Mouse (Mus musculus) lung, postnatal 36 days (tissue): ENCODE results near the gene Picalm.

ENCODE experiments used
- DNase-seq: peaks from one replicate; pipeline ENCODE4 v3.0.0; 2022; ENCODE audit warnings: mixed read lengths

Picalm gene

GRCm38 (mm10) chr7:90129732-90130392 lies at the start of gene Picalm:
Picalm (plus strand) TSS chr7:90130213.
- DNase-seq = peak; percentile 99

DNA sequence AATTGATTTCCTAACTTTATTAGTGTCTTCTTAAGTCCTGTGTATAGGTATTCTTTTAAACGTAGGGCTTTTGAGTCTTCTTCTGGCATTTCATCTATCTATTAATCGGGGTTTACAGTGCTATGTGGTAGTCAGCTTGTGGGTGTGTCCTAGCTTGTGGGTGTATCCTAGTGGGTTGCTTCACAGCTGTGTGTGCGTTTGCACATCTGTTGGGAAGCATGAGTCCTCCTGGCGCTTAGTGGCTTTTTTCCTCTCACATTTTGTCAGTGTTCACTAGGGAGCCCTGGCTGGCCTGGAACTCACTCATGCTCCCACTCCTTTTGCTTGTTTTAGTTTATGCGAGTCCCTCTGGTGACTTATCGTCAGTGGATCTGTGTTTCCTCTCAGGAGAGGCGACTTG lies 46.2 kb upstream of the Picalm start:
- DNase-seq = no peak

DNA sequence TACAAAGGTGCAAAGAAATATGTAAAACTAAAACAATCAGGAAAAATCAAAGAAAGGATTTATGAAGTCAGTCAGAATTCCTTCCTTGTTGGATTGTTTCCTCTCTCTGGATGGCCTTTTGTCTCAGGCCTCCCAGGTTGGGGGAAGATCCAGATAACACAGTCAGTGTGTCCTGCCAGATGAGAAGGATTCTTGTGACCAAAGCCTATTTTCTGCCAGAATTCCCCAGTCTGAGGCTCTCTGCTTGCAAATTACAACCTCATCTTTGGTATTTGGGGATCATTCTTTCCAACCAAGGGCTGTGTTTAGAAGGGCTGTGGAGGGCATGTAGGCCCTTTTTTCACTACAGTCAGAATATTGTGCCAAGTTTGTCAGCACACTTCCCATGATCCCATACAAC lies 45.5 kb upstream of the Picalm start:
- no peak for DNase-seq

DNA sequence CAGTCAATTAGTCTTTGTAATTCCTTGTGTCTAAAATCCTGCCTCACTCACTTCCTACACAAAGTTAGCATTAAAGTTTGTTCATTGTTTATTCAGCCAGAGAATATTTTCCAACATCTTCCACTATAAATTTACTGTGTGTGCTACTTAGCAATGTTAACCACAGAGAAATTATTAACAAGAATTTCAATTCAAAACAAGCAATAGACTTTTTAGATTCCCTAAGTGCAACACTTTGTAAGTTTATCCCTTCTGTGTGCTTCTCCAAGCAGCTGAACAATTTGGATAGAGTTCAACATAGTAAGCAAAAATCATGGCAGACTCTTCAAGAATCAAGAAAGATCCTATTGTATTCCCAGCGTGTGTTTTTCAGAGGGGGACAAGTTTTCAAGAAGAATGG lies 44.3 kb upstream of the Picalm start:
- no peak for DNase-seq

DNA sequence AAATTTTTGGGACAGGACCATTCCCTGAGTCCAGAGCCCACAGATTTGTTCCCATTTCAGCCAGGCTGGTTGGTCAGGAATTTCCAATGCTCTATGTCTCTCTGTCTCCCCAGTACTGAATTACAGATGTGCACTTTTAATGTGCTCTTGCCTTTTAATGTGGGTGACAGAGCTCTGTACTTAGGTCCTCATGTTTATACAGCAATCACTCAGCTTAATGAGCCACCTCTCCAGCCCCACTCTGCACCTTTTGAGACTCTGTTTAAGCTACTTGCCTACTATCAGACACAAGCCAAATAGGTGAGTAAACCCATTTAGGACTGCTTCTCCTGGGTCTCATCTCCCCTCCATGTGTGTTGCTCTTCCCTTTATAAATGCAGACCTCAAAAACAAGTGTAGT lies 43.2 kb upstream of the Picalm start:
- DNase-seq = no peak

DNA sequence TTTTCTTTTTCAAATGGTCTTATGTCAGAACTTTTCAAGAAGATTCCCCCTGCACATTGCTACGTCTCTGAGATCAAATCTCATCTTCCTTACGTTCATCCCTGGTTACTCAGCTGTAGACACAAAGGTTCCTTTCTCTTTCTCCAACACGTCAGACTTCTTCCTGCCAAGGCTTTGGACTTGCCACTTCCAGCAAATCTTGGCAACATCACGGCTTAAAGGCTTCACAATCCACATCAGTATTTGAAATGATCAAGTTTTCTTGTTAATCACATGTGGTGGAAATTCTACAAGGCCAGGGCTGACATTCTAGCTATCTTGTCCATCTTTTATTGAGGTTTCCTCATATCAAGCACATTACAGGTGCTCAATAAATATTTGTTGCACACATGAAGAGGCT lies 39.0 kb upstream of the Picalm start:
- DNase-seq = no peak

DNA sequence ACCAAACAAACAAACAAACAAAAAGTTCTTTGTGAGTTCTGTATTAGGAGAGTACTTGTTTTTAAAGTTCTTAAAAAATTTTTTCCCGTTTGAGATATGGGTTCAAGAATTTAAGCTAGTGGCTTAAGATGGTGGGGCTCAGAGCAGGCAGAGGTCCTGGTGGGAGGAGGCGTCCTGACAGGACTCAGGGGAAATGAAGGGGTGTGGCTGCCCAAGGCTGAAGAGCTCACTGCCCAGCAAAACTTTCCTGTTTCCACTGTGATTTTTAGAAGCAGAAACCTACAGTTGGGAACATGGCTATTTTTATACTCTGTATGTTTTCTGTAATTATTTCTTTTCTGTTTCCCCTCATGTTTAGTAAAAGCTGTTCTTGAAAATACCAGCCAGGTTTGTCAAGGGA lies 38.3 kb upstream of the Picalm start:
- DNase-seq = no peak

DNA sequence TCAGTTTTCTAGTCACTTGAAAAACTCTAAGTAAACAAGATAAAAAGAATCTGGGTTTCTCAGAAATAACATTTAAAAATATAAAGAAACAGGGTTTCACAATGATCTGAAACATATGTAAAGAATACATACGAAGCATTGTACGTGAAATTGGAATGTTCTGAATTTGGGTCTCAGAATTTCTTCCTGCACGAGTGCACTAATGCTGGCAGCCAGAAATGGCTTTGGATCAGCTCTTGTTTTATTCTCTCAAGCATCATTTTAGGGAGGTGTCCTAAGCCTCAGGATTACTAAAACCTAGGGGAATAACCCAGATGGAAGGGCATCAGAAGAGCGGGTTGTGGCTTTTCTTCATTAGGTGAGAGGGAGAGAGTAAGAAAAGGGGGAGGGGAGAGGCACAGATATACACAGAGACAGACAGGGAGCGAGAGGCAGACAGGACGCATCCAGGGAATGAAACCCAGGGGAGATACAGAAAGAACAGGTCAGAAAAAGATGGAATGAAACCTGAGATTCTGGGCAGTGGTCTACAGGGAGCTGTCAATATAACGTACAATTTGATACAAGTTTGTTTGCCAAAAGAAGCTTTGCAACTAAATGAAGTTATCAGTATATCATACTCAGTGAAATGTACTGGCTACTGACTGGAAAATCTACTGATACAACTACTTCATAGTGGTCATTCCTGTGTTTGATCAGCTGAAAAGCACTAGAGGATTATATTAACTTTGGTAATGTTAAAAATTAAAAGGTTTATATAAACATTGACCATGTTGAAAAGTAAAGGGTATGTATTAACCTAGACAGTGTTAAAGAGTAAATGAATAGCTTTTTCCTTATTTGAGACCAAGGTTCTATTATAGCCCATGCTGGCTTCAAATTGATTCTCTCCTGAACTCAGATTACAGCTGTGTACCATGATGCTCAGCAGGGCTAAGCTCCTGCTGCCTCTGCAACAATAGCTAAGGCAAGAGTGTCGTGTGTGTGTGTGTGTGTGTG lies 37.3 kb upstream of the Picalm start:
- DNase-seq = no peak

GRCm38 (mm10) chr7:90095097-90095496 lies 34.9 kb upstream of the Picalm start:
- no peak for DNase-seq

GRCm38 (mm10) chr7:90095766-90096372 lies 34.1 kb upstream of the Picalm start:
- DNase-seq = peak; percentile 76

DNA sequence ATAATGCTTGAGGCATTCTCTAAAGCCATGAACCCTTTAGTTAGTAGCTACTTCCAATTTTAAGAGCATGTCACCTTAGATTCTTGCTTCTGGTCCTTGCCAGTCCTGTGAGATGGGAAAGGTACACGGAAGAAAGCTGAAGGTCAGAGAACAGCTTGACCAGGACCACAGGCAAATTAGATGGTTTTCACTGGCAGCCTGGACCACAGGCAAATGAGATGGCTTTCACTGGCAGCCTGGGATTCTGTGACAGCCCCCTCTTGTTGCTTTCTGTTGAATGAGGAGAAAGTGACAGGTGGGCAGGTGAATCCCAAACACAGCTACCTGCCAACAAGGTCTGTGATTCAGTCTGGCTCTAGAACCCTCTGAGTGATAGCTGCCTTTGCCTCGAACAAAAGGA lies 33.4 kb upstream of the Picalm start:
- DNase-seq = no peak

DNA sequence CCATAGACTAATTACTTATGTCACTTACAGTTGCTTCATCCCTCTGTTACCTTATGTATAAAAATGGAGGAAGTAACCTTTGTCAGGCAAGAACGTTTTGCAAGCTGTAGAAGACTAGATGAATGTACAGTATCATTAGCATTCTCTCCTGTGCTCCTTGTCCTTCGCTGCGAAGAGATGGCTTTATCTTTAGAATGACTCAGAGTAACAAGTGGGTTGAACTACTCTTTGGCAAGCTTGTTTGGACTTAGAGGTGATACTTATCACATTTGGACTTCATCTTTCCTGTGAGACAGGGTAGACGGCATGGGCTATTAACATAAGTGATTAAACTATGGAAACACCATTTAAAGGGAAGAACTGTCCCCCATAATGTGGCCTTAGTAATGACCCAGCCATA lies 31.8 kb upstream of the Picalm start:
- DNase-seq = no peak

GRCm38 (mm10) chr7:90099248-90099647 lies 30.8 kb upstream of the Picalm start:
- no peak for DNase-seq

DNA sequence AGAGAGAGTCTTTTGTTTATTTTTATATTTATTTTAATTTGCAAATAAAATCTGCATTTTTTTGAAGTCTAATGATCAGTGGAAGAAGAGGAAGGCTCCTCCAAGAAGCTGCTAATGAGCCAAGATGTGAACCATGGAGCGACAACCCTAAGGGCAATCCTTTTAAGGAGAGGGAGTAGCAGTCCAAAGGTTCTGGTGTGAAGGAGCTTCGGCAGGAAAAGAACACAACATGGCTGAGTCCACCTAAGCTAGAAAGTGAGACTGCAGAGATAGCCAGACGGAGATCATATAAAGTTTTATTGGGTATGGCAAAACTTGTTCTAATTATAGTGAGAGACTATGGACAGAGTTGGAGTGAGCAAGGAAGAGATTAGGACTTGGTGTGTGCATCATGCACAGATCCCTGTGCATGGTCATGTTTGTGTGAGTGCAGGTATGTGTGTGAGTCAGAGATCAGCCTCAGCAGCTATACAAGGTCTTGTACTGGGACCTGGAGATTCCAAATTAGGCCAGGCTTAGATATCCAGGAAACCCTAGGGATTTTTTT lies 29.3 kb upstream of the Picalm start:
- DNase-seq = no peak

- DNase-seq = no peak
Observed at GRCm38 (mm10) chr7:90116100-90116499, 13.9 kb upstream of the Picalm start.

- no peak for DNase-seq
Observed at GRCm38 (mm10) chr7:90120106-90120505, 9.9 kb upstream of the Picalm start.

GRCm38 (mm10) chr7:90124991-90125390 lies 5.0 kb upstream of the Picalm start:
- DNase-seq = peak; percentile 74

DNA sequence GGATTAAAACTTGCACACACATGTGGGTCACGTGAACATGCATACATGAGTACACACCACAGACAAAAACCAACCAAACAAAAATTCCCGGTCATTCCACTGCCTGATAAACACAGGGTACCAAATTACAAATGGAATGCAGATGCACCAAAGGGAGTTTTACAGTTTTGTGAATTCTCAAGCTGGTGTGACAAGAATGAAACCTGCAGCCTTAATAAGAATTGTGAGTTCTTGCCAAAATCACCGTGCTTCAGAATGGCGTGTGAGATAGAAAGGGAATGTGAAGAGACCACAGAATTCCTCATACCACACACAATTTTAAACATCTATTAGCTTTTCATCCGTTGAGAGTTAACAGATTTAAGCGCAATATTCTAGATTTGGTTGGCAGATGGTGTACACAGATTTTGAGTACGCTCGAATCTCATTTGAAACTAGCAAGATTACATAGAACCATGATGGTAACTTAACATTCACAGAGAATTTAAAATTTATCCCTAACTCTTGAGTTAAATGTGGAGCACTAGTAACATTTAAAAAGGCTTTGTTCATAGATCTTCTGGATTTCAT lies 1.3 kb upstream of the Picalm start:
- no peak for DNase-seq

- DNase-seq = peak; percentile 83
Observed at GRCm38 (mm10) chr7:90129271-90129731, 712 bp upstream of the Picalm start.

- DNase-seq = no peak
Observed at GRCm38 (mm10) chr7:90130501-90131375, 725 bp downstream of the Picalm start.

DNA sequence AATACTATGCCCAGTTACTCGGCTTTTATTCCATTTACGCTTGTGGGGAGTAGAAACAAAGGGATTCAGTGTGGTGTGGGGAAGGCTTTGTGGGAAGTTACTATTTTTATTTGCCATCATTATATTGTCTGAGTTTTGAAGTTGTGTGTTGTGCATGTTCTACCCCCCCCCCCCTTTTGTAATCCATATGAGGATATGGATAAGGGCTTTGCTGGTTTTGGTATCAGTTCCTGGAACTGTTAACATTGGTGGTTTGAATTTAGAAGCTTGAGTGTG lies 1.3 kb downstream of the Picalm start:
- no peak for DNase-seq

DNA sequence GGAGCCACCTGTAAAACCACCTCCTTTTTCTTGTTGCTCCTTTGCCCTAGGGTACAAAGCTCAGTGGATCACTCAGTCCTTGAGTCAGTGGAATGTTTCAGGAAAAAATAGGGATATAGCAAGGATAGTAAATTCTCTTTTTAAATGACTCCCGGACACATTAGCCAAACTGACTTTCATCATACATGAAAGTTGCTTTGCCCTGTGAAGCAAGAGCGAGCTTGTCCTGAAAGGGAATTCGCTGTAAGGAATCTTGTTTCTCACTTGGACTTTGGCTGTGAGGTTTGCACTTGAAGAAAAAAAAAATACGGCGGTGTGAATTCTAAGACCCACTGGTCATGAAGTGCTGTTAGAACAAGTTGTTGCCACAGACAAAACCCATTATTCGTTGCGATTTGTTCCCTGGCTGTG lies 1.8 kb downstream of the Picalm start:
- DNase-seq = peak; percentile 38
